Mouse (Mus musculus) heart, postnatal 0 days (tissue): ENCODE results near the gene Nfyb.

Experiments
- CTCF ChIP-seq: IDR thresholded peaks from 2 replicates; pipeline ENCODE4 v1.5.1; 2016; ENCODE audit warnings: antibody characterized with exemption, control low read depth, low read depth
- EP300 ChIP-seq: IDR thresholded peaks from 2 replicates; pipeline ENCODE4 v1.6.1; 2016; ENCODE audit warnings: antibody characterized with exemption, low read depth

DNA sequence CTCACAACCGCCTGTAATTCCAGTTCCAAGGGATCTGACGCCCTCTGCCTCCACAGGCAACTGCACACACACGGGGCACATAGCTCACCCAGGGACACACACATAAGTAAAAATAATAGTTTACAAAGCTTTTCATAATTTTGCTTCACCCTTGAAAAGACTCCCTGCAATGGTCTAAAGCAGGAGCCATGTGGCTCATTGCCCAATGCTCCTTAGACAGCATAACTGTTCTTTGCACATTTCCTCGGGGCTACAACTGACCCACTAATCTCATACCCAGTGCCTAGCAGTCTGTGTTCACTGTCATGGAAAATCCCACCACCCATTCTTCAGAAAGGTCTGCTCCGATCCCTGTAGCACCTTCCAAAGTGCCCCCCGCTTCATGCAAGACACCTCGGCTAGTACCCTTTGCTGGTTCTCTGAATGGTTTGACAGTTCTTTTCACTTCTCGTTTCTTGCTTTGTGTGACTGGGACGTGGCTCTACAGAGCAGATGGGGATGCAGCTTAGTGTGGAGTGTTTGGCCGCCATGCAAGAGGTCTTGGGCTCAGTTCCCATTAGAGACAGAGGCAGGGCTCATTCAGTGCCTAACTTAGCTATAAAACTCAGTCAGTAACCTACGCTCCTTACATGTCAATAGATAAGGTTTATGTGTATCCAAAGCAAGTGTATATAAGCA, 8.6 kb downstream of the Nfyb start:
- TF ChIP-seq CTCF (no peak), EP300 (no peak)
